Mouse (Mus musculus) CD8-positive naive resting alpha-beta T cell, adult 57 days (primary cell): Measurements from ENCODE around the gene Abl1. TPM values are rescaled to one million over a fixed set of nuclear protein-coding genes. Genes with fewer than 3 reads are reported as not detected.

Experiments
- total RNA-seq: library from RNA; stranded (reverse); gene quantifications from one replicate; pipeline ENCODE4 v1.2.4, GENCODE M21; 2023

Abl1 gene
- total RNA-seq: 64.6 TPM

GRCm38 (mm10) chr2:31688074-31688925, at the start of gene Abl1:
Gene Abl1, plus strand, starts transcription at chr2:31688376.

GRCm38 (mm10) chr2:31639901-31640608, 48.1 kb upstream of the Abl1 start, which contains the start of gene Prdm12:
Gene Prdm12, plus strand, starts transcription at chr2:31640037.

GRCm38 (mm10) chr2:31670551-31671035, 17.6 kb upstream of the Abl1 start, which contains the start of gene Exosc2:
Gene Exosc2, plus strand, starts transcription at chr2:31670715.

GRCm38 (mm10) chr2:31810444-31810843, 122.3 kb downstream of the Abl1 start, which contains the start of gene Qrfp:
Gene Qrfp, minus strand, starts transcription at chr2:31810580.

GRCm38 (mm10) chr2:31845896-31846691, 157.9 kb downstream of the Abl1 start, which contains the start of gene Fibcd1:
Gene Fibcd1, minus strand, starts transcription at chr2:31846005.

Other genes starting within 250 kb of the Abl1 start
- gene Ass1, start 218.2 kb upstream of the Abl1 start, total RNA-seq: 43.4 TPM
- 14.8 TPM for gene Fubp3, start 115.7 kb upstream of the Abl1 start, total RNA-seq
- not detected for gene Prdm12, start 48.3 kb upstream of the Abl1 start, total RNA-seq
- gene Exosc2, start 17.7 kb upstream of the Abl1 start, total RNA-seq: 63.1 TPM
- 0.73 TPM for gene Qrfp, start 122.2 kb downstream of the Abl1 start, total RNA-seq
- gene Fibcd1, start 157.6 kb downstream of the Abl1 start, total RNA-seq: 0.09 TPM
- not detected for gene Lamc3, start 198.9 kb downstream of the Abl1 start, total RNA-seq